Mouse (Mus musculus) cerebellum, adult 11 months (tissue): ENCODE measurements around the gene Thg1l.
A peak's percentile ranks its signal among the peaks of the same experiment; 100 is the strongest.

Source experiments
- DNase-seq: peaks from one replicate; pipeline ENCODE4 v3.0.0; 2022

Gene Thg1l

GRCm38 (mm10) chr11:45955127-45955627 is at the start of gene Thg1l:
Gene Thg1l, minus strand, starts transcription at chr11:45955494.
- DNase-seq = peak; percentile 81

DNA sequence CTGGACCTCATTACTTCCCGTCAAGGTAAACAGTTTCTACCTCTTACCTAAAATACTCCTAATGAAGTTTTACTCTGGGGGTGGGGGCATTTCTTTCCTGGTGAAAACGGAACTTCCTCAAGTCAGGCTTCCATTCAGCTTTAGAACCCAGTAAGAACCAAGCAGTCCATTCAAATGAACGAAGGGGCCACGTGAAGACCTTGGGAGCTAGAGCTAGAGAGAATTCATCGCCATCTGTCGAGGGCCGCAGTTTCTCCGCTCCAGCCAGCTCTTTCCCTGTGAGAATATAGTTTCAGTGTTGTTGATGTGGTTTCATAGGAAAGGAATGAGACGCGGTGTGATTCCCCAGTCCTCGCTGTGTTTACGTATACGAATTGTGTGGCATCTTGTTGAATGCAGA is 36.8 kb upstream of the Thg1l start:
- no peak for DNase-seq

- DNase-seq = no peak
Measured at GRCm38 (mm10) chr11:45991604-45992003, 36.3 kb upstream of the Thg1l start.

DNA sequence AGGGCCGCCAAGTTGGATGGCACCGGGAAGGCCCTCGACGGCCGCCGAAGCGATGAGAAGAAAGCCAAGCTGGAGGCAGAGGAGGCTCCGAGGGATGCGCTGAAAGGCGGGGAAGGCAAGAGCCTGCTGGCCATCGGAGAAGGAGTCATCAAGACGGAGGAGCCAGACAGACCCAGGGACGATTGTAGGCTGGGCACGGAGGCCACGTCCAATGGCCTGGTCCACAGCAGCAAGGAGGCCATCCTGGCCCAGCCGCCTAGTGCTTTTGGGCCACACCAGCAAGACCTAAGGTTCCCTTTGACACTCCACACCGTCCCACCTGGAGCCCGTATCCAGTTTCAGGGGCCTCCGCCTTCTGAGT is 25.6 kb upstream of the Thg1l start:
- no peak for DNase-seq

DNA sequence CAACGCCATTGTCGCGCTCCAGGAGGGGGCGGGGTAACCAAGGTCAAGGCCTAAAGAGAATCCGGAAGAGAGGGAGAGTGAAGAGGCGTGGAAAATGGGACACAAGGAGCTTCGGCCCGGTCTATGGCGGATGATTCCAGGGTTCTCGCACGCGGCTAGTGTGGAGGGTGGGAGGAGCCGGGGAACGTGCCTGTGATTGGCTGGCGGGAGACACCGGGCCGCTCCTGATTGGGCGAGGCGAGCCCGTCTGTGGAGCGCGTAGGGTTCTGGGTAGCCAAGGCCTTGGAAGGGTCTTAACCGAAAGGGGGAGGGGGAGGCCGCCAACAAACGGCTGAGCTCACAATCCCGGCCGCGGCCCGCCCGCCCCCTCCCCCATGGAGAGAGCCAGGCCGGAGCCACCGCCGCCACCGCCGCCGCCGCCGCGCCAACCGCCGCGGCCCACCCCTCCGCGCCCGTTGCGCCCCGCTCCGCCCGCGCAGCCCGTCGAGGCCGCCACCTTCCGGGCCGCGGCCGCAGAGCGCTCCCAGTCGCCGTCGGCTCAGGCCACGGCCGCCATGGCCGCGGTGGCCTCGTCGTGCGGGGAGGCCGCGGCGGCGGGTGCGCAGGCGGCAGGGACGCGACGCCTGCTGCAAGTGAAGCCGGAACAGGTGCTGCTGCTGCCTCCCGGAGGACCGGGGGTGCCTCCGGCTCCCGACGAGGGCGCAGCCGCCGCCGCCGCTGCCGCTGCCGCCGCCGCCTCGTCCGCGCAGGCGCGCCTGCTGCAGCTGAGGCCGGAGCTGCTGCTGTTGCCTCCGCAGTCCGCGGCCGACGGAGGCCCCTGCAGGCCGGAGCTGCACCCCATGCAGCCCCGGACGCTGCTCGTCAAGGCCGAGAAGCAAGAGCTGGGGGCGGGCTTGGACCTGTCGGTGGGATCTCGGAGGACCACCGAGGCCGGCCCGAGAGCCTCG is 24.9 kb upstream of the Thg1l start, which contains the start of gene Sox30:
Gene Sox30, plus strand, starts transcription at position 365 of the 947 bp plus-strand sequence.
- DNase-seq = no peak

- DNase-seq = no peak
Measured at GRCm38 (mm10) chr11:45976061-45976460, 20.8 kb upstream of the Thg1l start.

- DNase-seq = no peak
Measured at GRCm38 (mm10) chr11:45974466-45974865, 19.2 kb upstream of the Thg1l start.

DNA sequence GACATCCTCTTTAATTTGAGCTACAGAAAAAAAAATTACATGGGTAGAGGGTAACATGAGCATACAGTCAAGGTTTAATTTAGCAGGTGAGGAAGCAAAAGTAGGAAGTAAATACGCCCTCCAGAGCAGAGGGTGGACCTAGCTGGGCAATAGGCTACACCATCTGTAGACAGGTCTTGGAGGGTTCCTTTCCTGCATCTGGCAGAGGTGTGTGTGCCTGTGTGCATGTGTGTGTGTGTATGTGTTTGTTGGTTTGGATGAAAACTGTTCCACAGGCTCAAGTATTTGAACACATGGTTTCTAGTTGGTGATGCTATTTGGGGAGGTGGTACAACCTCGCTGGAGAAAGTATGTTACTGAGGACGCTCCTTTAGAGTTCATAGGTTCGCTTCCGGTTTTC is 18.3 kb upstream of the Thg1l start:
- no peak for DNase-seq

GRCm38 (mm10) chr11:45968466-45968865 is 13.2 kb upstream of the Thg1l start:
- DNase-seq = no peak

DNA sequence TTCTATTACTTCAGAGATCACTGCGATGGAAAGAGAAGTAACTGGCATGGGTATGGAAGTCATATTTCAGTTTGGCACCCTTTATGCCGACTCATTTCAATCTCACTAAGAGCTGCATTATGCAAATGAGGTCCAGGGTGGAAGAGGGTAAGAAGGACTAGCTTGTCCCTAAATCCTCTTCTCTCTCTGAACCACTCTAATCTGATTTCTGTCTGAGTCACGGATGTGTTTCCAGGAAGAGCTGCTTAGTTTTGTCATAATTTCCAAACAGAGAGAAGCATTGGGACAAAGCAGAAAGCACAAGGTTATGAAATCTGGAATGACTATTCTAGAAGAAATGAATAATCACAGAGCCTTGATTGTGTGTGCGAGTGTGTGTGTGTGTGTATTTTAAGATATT is 11.6 kb upstream of the Thg1l start:
- DNase-seq = no peak

DNA sequence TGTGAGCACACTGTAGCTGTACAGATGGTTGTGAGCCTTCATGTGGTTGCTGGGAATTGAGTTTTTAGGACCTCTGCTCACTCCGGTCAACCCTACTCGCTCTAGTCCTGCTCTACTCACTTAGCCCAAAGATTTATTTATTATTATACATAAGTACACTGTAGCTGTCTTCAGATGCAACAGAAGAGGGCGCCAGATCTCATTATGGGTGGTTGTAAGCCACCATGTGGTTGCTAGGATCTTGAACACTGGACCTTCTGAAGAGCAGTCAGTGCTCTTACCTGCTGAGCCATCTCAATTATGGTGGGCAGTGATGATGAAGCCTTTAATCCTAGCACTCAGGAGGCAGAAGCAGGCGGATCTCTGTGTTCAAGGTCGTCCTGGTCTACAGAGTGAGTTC is 4.7 kb upstream of the Thg1l start:
- no peak for DNase-seq

GRCm38 (mm10) chr11:45959598-45959997 is 4.3 kb upstream of the Thg1l start:
- DNase-seq = no peak

DNA sequence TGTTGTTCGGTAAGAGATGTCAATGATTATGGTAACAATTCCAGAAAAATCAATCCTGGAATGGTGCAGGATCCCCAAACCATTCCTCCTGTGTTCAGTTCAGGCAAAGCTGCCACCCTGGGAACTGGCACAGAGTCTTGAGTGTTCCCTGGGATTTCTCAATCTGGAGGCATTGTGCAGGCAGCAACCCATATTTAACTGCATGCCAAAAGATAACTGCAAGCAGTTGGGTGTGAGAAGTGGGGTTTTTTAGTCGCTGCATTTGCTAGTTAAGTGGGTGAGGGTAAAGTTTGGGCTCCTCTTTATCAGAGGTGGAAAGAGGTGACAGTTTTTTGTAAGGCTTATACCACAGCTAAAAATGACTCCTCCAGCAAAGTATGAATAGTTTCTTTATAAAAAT is 7.8 kb downstream of the Thg1l start:
- DNase-seq = no peak

DNA sequence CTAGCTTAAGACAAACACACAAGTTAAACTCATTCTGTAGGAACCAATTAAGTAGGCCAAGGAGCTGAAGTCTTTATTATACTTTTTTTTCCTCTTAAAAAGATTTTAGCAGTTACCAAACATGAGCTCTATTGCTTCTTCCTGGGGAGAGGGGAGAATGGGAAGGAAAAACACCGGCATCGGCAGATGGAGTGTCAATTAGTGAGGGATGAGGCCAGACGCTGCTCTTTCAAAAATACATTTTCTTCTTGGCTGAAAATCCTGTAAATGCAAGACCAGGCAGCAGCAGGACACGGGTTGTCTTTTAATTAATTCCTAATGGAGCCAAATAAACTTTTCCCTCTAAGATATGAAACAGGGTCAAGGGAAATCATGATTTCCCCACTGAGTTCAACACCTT is 8.5 kb downstream of the Thg1l start:
- no peak for DNase-seq

- DNase-seq = peak; percentile 97
Measured at GRCm38 (mm10) chr11:45944643-45945156, 10.6 kb downstream of the Thg1l start, which contains the start of gene Lsm11. Gene Lsm11, minus strand, starts transcription at chr11:45944935.

DNA sequence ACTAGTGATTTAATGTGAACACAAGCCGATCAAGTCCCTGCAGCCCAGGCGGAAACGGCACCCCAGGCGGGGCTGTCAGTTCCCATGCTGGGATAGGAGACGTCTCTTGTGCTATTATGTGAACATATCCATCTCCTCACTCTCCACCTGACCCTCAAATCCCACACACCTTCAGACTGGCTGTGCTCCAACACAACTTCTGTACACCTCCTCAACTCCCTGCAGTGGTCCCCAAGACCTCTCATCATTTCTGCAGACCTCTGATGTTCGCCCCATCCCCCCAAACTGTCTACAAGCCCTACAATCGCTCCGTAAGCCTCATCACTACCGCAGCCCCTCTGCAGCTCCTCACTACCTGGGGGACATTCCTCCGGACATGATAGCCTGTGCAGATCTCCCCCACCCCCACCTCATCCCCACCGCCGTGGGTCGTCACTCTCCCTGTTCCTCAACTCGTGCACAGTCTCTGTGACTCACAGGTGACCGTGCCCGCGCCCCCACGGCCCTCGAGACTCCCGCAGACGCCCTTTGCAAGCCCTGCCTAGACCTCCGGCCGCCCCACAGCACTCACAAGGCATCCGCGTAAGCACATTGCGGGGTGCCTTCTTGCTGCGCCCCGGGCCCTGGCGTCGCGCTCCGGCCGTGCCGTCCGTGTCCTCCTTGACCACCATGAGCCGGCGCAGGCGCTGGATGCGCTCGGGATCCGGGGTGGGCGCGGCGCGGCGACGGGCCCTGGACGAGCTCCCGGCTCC is 11.2 kb downstream of the Thg1l start:
- DNase-seq = peak; percentile 23

DNA sequence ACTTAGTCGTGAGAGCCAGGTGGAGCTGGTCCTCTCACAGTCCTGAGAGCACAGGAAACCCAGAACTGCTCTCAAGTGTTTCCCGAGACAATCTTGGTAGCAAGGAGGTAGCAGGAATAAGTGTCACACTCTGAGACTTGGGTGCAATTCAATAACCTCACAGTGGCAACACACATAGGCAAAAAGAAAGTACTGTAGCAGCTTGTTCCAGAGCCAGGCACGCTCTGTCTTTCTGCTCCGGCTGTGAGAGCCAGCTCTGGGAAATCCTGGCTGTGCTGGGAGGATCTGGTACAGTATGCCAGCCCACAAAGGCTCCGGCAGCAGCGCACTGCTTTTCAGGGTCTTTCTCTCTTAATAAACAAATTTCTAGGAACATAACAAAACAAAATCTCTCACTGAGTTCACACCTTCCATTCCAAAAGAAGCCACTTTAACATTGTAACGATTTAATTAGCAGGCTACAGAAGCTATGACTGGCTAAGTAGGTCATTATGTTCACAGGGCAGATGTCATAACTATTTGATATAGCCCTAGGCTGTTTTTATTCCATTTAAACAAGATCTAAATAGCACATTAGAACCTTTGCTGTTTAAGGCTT is 12.1 kb downstream of the Thg1l start:
- no peak for DNase-seq

DNA sequence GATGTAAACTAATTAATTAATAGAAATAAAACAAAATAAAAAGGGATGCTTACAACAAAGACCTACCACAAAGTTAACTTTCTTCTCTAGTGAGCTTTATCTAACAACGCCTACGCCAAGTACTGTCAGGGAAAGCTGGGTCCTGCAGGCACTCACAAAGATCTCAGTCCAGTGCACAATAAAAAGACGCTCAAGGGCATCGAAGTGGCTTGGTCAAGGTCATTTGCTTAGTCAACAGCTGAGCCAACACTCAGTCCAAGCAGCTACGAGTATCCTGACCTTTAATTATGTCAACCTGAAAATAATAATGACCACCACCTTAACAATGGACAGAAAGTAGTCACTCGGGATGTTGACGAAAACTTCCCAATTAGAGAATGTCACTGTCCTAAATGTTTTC is 13.0 kb downstream of the Thg1l start:
- no peak for DNase-seq

DNA sequence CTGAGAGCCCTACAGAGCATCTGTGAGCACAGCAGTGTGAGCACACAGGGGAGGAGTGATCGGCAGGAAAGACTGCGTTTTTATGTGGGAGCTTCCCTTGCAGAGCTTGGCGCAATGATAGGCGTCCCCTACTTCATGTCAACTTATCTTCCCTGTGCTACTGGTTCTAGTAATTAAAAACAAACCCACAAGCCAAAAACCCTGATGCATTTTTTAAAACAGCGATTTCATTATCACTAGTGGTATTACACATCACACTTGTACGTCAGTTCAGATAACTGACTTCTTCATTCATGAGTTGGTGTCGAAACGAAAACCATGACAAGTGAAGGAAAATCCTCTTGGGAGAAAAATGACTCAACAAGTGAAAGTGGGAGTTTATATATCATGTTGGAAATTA is 16.4 kb downstream of the Thg1l start:
- DNase-seq = no peak

DNA sequence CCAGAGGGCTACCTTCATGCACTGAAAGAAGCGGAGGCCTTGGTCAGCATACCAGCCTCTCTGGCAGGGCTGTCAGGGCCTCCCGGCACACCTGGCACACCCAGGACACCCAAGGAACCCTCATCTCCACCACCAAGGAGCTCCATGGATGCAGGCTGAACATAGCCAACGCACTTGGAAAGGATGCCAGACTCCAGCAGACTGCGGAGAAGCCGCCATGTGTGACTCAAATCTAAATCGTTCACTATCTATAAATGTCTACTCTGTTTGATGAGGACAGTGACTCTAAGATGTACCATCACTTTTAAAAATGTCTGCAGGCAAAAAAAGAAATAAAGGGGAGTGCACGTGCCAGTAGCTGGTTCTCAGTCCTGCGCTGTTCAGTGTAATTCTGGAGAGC is 17.8 kb downstream of the Thg1l start:
- DNase-seq = no peak

GRCm38 (mm10) chr11:45932771-45933170 is 22.5 kb downstream of the Thg1l start:
- DNase-seq = no peak

GRCm38 (mm10) chr11:45929541-45929940 is 25.8 kb downstream of the Thg1l start:
- no peak for DNase-seq

- no peak for DNase-seq
Measured at GRCm38 (mm10) chr11:45927456-45927855, 27.8 kb downstream of the Thg1l start.
